Mouse (Mus musculus) kidney, embryonic 15.5 days (tissue): Measurements from ENCODE around the gene Noxa1. TPM values are rescaled to one million over a fixed set of nuclear protein-coding genes. Genes with fewer than 3 reads are reported as not detected.

ENCODE experiments used
- ATAC-seq: fragments of 200-750 bp; cut with Nextera tagmentation; replicated peaks from 2 replicates; pipeline ENCODE4 v1.8.0; 2017; ENCODE audit warnings: moderate TSS enrichment; ENCODE audit not compliant: low FRiP score
- H3K27ac ChIP-seq: fragments of 300-500 bp; sonication (generic); 2 replicates; pipeline ENCODE4 v1.5.1; 2015; ENCODE audit warnings: mild to moderate bottlenecking, inconsistent platforms
- H3K27me3 ChIP-seq: fragments of 300-500 bp; sonication (generic); 2 replicates; pipeline ENCODE4 v1.6.1; 2015; ENCODE audit warnings: inconsistent platforms
- H3K36me3 ChIP-seq: fragments of 300-500 bp; sonication (generic); 2 replicates; pipeline ENCODE4 v1.6.1; 2015; ENCODE audit warnings: inconsistent platforms
- H3K4me1 ChIP-seq: fragments of 300-500 bp; sonication (generic); 2 replicates; pipeline ENCODE4 v1.6.1; 2015; ENCODE audit warnings: inconsistent platforms
- H3K4me2 ChIP-seq: fragments of 300-500 bp; sonication (generic); 2 replicates; pipeline ENCODE4 v1.6.1; 2015; ENCODE audit warnings: moderate library complexity, mild to moderate bottlenecking, inconsistent platforms
- H3K4me3 ChIP-seq: fragments of 300-500 bp; sonication (generic); replicated peaks from 2 replicates; pipeline ENCODE4 v1.5.1; 2015; ENCODE audit warnings: mild to moderate bottlenecking, inconsistent platforms
- H3K9ac ChIP-seq: fragments of 300-500 bp; sonication (generic); 2 replicates; pipeline ENCODE4 v1.6.1; 2015; ENCODE audit warnings: mild to moderate bottlenecking, inconsistent platforms
- H3K9me3 ChIP-seq: fragments of 300-500 bp; sonication (generic); replicated peaks from 2 replicates; pipeline ENCODE4 v1.6.1; 2016; ENCODE audit warnings: inconsistent platforms
- WGBS: fragments of 180-500 bp; shearing (Covaris S2); methylation state at CpG from one replicate; pipeline ENCODE4 v1.1.7; 2015; ENCODE audit warnings: mixed read lengths; 5-methylcytosine and 5-hydroxymethylcytosine counted together
- polyA plus RNA-seq: library from polyadenylated mRNA; unstranded; fragments of >200 nt; fragmentation: Nextera tagmentation; extraction: Ambion mirVana; gene quantifications from 2 replicates; pipeline ENCODE4 v1.2.1, GENCODE M21; 2015

Noxa1 gene
- polyA plus RNA-seq, 1 experiment from 2014 or later = 0.77 TPM

DNA sequence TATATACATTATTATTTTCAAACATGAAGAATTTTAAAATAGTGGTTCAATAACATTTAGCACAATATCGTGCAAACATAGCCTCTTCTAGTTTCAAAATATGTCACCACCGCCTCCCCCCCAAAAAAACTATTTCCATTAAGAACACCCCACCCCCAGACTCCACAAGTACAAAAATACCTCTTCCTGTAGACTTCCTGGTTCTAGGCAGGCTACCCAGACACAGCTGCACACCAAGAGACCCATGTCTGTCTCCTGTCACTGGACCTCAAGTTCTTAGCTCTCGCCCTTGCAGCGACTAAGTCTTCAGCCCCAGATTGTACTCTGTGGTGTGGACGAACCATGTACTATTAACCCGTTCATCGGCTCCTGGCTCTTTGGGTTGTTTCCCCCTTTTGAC lies 26.0 kb upstream of the Noxa1 start:
- no peak for ATAC-seq
- H3K9ac ChIP-seq = no peak overlapping the region
- WGBS = 77% methylated on average over 7 of the region's 7 CpGs

GRCm38 (mm10) chr2:25115442-25115841 lies 20.5 kb upstream of the Noxa1 start:
- Histone ChIP-seq H3K4me1 (peaks cover 7% of the 10 kb centered on the region; the same call in 1 of the 2 replicates), H3K4me2 (no peak overlapping the region), H3K36me3 (no peaks in the 10 kb centered on the region), H3K9me3 (no peaks in the 10 kb centered on the region), H3K27ac (no peak overlapping the region), H3K9ac (no peak overlapping the region), H3K4me3 (no peak overlapping the region), H3K27me3 (no peaks in the 10 kb centered on the region)
- ATAC-seq = no peak
- WGBS = 47% methylated on average over 2 of the region's 2 CpGs

More for the DNA sequence above, 26.0 kb upstream of the Noxa1 start:
- H3K27me3 ChIP-seq = no peaks in the 10 kb centered on the region
- no peaks in the 10 kb centered on the region for H3K36me3 ChIP-seq
- peaks cover 4% of the 10 kb centered on the region for H3K4me1 ChIP-seq
- no peaks in the 10 kb centered on the region for H3K9me3 ChIP-seq
- no peak overlapping the region for H3K4me3 ChIP-seq
- H3K4me2 ChIP-seq = no peak overlapping the region
- H3K27ac ChIP-seq = no peak overlapping the region

- H3K36me3 ChIP-seq = no peaks in the 10 kb centered on the region
- H3K4me3 ChIP-seq = no peak overlapping the region
- H3K4me2 ChIP-seq = no peak overlapping the region
- 89% methylated on average over 2 of the region's 2 CpGs for WGBS
- H3K9ac ChIP-seq = no peak overlapping the region
- ATAC-seq = no peak
- H3K27ac ChIP-seq = no peak overlapping the region
- peaks cover 7% of the 10 kb centered on the region; the same call in 1 of the 2 replicates for H3K4me1 ChIP-seq
- H3K27me3 ChIP-seq = no peaks in the 10 kb centered on the region
- no peaks in the 10 kb centered on the region for H3K9me3 ChIP-seq
Measured at GRCm38 (mm10) chr2:25114308-25114707, 19.4 kb upstream of the Noxa1 start.

GRCm38 (mm10) chr2:25111184-25111791 lies 16.3 kb upstream of the Noxa1 start:
- H3K27me3 ChIP-seq = no peaks in the 10 kb centered on the region
- H3K36me3 ChIP-seq = no peaks in the 10 kb centered on the region
- peaks cover 8% of the 10 kb centered on the region; the same call in 1 of the 2 replicates for H3K4me1 ChIP-seq
- no peak overlapping the region for H3K9ac ChIP-seq
- peak; percentile 67 for ATAC-seq
- H3K4me2 ChIP-seq = no peak overlapping the region
- H3K9me3 ChIP-seq = no peaks in the 10 kb centered on the region
- H3K27ac ChIP-seq = peak overlapping the region; percentile 61
- no peak overlapping the region for H3K4me3 ChIP-seq
- 57% methylated on average over 9 of the region's 9 CpGs for WGBS

DNA sequence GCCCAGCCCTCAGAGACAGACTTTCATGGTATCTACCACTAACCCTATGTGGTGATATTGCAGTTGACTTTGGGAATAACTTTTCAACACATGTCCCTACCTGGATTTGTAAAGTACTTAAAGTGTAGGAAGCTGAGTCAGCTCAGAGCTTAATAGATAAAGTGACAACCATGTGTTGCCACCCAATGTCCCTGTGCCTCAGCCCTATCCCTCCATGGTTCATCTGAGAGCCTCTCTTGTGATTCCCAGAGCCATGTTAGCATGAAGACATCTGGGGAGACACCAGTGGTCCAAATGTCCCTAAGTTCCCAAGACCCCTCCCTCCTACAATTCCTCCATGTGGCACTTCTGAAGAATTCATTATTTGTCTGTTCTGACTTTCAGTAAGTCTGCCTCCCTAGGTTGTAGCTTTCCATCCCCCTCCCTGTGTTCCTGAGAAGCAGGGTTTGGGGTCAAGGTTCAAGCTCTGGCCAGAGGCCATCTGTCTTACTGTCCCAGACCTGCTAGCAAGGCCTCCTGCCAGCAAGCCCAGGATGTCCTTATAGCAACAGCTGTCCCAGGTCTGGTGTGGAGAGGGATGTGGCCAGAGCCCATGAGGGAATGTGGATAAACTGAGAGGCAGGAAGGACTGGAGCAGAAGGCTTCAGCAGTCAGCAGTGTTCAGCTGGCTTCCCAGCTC lies 15.7 kb upstream of the Noxa1 start:
- Histone ChIP-seq H3K4me1 (peaks cover 10% of the 10 kb centered on the region; the same call in 1 of the 2 replicates), H3K27me3 (no peaks in the 10 kb centered on the region), H3K36me3 (no peaks in the 10 kb centered on the region), H3K9me3 (no peaks in the 10 kb centered on the region), H3K4me3 (no peak overlapping the region), H3K27ac (peak overlapping the region; percentile 61), H3K9ac (no peak overlapping the region), H3K4me2 (no peak overlapping the region)
- no peak; the same call in 1 of the 2 replicates for ATAC-seq

- no peak for ATAC-seq
- Histone ChIP-seq H3K4me3 (no peak overlapping the region), H3K27ac (no peak overlapping the region), H3K4me1 (peaks cover 10% of the 10 kb centered on the region; the same call in 1 of the 2 replicates), H3K36me3 (no peaks in the 10 kb centered on the region), H3K27me3 (no peaks in the 10 kb centered on the region), H3K4me2 (no peak overlapping the region), H3K9me3 (no peaks in the 10 kb centered on the region), H3K9ac (no peak overlapping the region)
Measured at GRCm38 (mm10) chr2:25109487-25109886, 14.5 kb upstream of the Noxa1 start.

GRCm38 (mm10) chr2:25106045-25106444 lies 11.1 kb upstream of the Noxa1 start:
- H3K9ac ChIP-seq = no peak overlapping the region
- H3K27me3 ChIP-seq = no peaks in the 10 kb centered on the region
- no peak overlapping the region for H3K4me2 ChIP-seq
- no peak overlapping the region for H3K4me3 ChIP-seq
- ATAC-seq = no peak
- no peaks in the 10 kb centered on the region for H3K9me3 ChIP-seq
- H3K4me1 ChIP-seq = peaks cover 7% of the 10 kb centered on the region; the same call in 1 of the 2 replicates
- no peaks in the 10 kb centered on the region for H3K36me3 ChIP-seq
- WGBS = 70% methylated on average over 3 of the region's 3 CpGs
- H3K27ac ChIP-seq = no peak overlapping the region

- Histone ChIP-seq H3K4me1 (peaks cover 3% of the 10 kb centered on the region; the same call in 1 of the 2 replicates), H3K27me3 (no peaks in the 10 kb centered on the region), H3K9me3 (no peaks in the 10 kb centered on the region), H3K9ac (no peak overlapping the region), H3K36me3 (no peaks in the 10 kb centered on the region), H3K4me3 (no peak overlapping the region), H3K4me2 (no peak overlapping the region), H3K27ac (no peak overlapping the region)
- no peak for ATAC-seq
- WGBS = 84% methylated on average over 2 of the region's 2 CpGs
Measured at GRCm38 (mm10) chr2:25104122-25104521, 9.2 kb upstream of the Noxa1 start.

- Histone ChIP-seq H3K9ac (no peak overlapping the region), H3K4me2 (no peak overlapping the region), H3K36me3 (no peaks in the 10 kb centered on the region), H3K27ac (no peak overlapping the region), H3K27me3 (peaks cover 8% of the 10 kb centered on the region), H3K4me3 (no peak overlapping the region), H3K4me1 (peaks cover 10% of the 10 kb centered on the region; the same call in 1 of the 2 replicates), H3K9me3 (no peaks in the 10 kb centered on the region)
- no peak for ATAC-seq
- whole genome bisulfite sequencing = 73% methylated on average over 3 of the region's 3 CpGs
Measured at GRCm38 (mm10) chr2:25099703-25100102, 4.8 kb upstream of the Noxa1 start.

DNA sequence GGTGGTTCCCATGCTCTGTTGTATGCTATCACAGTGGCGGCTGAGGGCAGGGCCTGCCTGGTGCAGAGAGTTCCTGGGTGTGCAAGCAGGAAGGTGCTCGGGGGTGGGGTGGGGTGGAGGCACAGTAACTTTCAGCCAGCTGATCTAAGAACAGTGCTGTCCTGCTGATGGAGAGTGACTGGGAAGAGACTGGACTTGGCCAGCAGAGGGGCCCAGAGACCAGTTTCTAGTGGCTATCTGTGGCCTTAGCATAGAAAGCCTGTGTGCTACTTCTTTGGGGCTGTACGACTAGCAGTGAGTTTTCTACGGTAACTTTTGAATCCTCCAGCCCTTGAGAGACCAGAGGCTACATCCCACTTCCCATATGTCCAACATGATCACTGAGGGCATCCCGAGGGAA lies 4.0 kb upstream of the Noxa1 start:
- 49% methylated on average over 5 of the region's 5 CpGs for WGBS
- Histone ChIP-seq H3K9me3 (no peaks in the 10 kb centered on the region), H3K27ac (no peak overlapping the region), H3K9ac (no peak overlapping the region), H3K36me3 (no peaks in the 10 kb centered on the region), H3K27me3 (peaks cover 15% of the 10 kb centered on the region), H3K4me3 (no peak overlapping the region), H3K4me2 (no peak overlapping the region), H3K4me1 (peaks cover 14% of the 10 kb centered on the region; the same call in 1 of the 2 replicates)
- no peak for ATAC-seq

GRCm38 (mm10) chr2:25098005-25098615 lies 3.2 kb upstream of the Noxa1 start:
- Histone ChIP-seq H3K27ac (no peak overlapping the region), H3K4me3 (no peak overlapping the region), H3K9ac (no peak overlapping the region), H3K36me3 (no peaks in the 10 kb centered on the region), H3K9me3 (no peaks in the 10 kb centered on the region), H3K4me1 (peaks cover 14% of the 10 kb centered on the region; the same call in 1 of the 2 replicates), H3K27me3 (peaks cover 22% of the 10 kb centered on the region), H3K4me2 (no peak overlapping the region)
- no peak for ATAC-seq
- 70% methylated on average over 3 of the region's 3 CpGs for whole genome bisulfite sequencing

DNA sequence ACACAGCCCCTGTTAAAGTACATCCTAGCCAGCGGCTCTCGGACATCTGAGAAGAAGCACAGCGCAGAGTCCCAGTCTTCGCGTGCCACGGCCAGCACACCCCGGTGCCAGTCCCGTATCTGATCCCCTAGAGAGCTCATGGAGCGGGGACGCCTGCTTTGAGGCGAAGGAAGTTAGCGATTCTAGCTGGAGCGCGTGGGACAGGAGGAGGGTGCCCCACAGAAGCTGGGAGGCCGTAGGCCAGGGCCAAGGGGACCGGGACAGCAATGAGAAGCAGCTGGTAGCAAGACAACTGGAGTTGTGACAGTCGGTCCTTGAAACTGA lies 202 bp downstream of the Noxa1 start:
- H3K36me3 ChIP-seq = no peaks in the 10 kb centered on the region
- H3K9me3 ChIP-seq = no peaks in the 10 kb centered on the region
- peak overlapping the region; percentile 57 for H3K4me2 ChIP-seq
- peak overlapping the region; percentile 29 for H3K4me3 ChIP-seq
- H3K9ac ChIP-seq = no peak overlapping the region
- H3K27me3 ChIP-seq = peaks cover 28% of the 10 kb centered on the region
- H3K27ac ChIP-seq = no peak overlapping the region
- 38% methylated on average over 17 of the region's 17 CpGs for WGBS
- H3K4me1 ChIP-seq = peaks cover 14% of the 10 kb centered on the region; the same call in 1 of the 2 replicates
- peak; percentile 37; the same call in 1 of the 2 replicates for ATAC-seq
